Mouse (Mus musculus): ENCODE measurements around the gene Plg. TPM values are rescaled to one million over a fixed set of nuclear protein-coding genes. Genes with fewer than 3 reads are reported as not detected.

The Plg gene
- polyA plus RNA-seq, 1 experiment, result not detected

DNA sequence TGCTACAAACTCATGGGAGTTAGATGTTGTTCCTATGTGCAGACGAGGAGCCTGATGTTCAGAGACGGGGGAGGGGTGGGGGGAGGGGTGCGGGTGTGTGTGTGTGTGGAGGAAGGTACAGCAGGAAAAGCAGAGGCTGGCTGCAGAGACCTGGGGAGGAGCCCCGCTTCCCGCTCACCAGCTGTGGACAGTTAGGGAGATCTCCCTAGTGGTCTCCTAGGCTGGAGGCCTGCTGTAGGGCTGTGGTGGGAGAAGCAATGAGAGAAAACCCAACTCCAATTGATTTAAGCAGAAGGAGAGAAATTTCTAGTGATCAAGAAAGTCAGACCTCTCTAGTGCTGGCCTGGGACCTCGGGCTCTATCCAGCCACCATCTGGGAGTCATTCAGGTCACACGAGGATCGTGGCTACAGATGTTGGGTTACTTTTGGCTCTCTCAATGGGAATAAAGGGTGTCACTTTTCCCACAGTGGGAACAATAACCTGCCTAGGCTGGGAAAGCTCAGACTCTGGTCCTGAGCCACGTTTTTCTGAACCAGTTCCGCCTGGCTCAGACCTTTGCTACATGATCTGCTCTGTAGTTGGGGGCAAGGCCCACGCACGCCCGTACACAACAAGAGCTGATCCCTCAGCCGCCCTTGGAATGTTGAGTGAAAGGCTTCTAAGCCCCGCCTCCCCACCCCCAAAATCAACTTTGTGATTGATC lies 36.8 kb downstream of the Plg start:
- TF ChIP-seq CTCF (IDR thresholded peaks at IDR 0.05; ENCODE audit: low read depth, low read length) (no peak), POLR2A (IDR thresholded peaks at IDR 0.05; ENCODE audit: borderline replicate concordance, low read depth, low read length) (no peak)
- H3K27ac ChIP-seq (ENCODE audit: insufficient read depth, low read depth, low read length), result no peak overlapping the region
- H3K4me3 ChIP-seq (ENCODE audit: insufficient read depth, low read length), result no peak overlapping the region
- H3K4me1 ChIP-seq (ENCODE audit: control insufficient read depth, insufficient read depth, low read length), result no peaks in the 10 kb centered on the region

- Histone ChIP-seq H3K4me3 (ENCODE audit: insufficient read depth, low read length) (no peak overlapping the region), H3K4me1 (ENCODE audit: control insufficient read depth, insufficient read depth, low read length) (no peaks in the 10 kb centered on the region), H3K27ac (ENCODE audit: insufficient read depth, low read depth, low read length) (no peak overlapping the region)
- TF ChIP-seq CTCF (IDR thresholded peaks at IDR 0.05; ENCODE audit: low read depth, low read length), result no peak
- no peak for TF ChIP-seq POLR2A (IDR thresholded peaks at IDR 0.05; ENCODE audit: borderline replicate concordance, low read depth, low read length)
Observed at GRCm38 (mm10) chr17:12415741-12416140, 37.3 kb downstream of the Plg start.

- Histone ChIP-seq H3K27ac (ENCODE audit: insufficient read depth, low read depth, low read length) (no peak overlapping the region), H3K4me1 (ENCODE audit: control insufficient read depth, insufficient read depth, low read length) (no peaks in the 10 kb centered on the region), H3K4me3 (ENCODE audit: insufficient read depth, low read length) (no peak overlapping the region)
- peak; percentile 71 for TF ChIP-seq CTCF (IDR thresholded peaks at IDR 0.05; ENCODE audit: low read depth, low read length)
- TF ChIP-seq POLR2A (IDR thresholded peaks at IDR 0.05; ENCODE audit: borderline replicate concordance, low read depth, low read length), result no peak
Observed at GRCm38 (mm10) chr17:12416250-12416895, 38.0 kb downstream of the Plg start.

GRCm38 (mm10) chr17:12419491-12420079 lies 41.2 kb downstream of the Plg start:
- Histone ChIP-seq H3K4me1 (ENCODE audit: control insufficient read depth, insufficient read depth, low read length) (no peaks in the 10 kb centered on the region), H3K27ac (ENCODE audit: insufficient read depth, low read depth, low read length) (no peak overlapping the region), H3K4me3 (ENCODE audit: insufficient read depth, low read length) (no peak overlapping the region)
- no peak for TF ChIP-seq CTCF (IDR thresholded peaks at IDR 0.05; ENCODE audit: low read depth, low read length)
- TF ChIP-seq POLR2A (IDR thresholded peaks at IDR 0.05; ENCODE audit: borderline replicate concordance, low read depth, low read length), result no peak

DNA sequence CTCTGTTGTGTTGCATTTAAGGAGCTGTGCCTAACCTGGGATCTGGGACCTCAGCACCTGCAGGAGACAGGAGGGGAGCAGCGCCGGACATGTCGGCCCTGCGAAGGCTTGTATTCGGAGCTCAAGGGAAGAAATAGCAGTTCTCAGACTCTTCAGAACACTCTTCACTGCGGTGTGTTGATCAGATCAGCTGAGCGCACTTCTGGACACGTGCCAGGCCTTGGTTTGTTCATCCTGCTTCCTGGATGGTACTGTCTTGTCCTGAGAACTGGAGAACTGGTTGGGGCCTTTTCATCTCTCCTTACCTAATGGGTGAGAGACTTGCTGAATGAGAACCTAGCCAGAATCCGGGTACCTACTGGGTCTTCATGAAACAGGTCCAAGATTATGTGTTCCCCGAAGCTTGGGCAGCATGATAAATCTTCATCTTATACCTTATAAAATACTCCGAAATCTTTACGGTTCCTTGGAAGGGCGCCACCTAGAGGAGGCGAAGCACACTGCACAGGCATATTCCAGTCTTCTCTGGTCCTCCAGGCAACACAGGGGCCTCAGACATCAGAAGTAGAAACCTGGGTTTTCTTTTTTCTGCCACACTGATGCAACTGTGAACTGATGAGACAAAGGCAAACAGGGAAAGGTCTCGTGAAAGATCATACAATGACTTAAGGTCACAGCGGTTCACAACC lies 42.6 kb downstream of the Plg start:
- TF ChIP-seq CTCF (IDR thresholded peaks at IDR 0.05; ENCODE audit: low read depth, low read length), result peak; percentile 41
- TF ChIP-seq POLR2A (IDR thresholded peaks at IDR 0.05; ENCODE audit: borderline replicate concordance, low read depth, low read length), result no peak
- Histone ChIP-seq H3K27ac (ENCODE audit: insufficient read depth, low read depth, low read length) (no peak overlapping the region), H3K4me1 (ENCODE audit: control insufficient read depth, insufficient read depth, low read length) (no peaks in the 10 kb centered on the region), H3K4me3 (ENCODE audit: insufficient read depth, low read length) (no peak overlapping the region)

- no peak overlapping the region for H3K27ac ChIP-seq (ENCODE audit: insufficient read depth, low read depth, low read length)
- no peak overlapping the region for H3K4me3 ChIP-seq (ENCODE audit: insufficient read depth, low read length)
- TF ChIP-seq CTCF (IDR thresholded peaks at IDR 0.05; ENCODE audit: low read depth, low read length) (no peak), POLR2A (IDR thresholded peaks at IDR 0.05; ENCODE audit: borderline replicate concordance, low read depth, low read length) (no peak)
- no peaks in the 10 kb centered on the region for H3K4me1 ChIP-seq (ENCODE audit: control insufficient read depth, insufficient read depth, low read length)
Observed at GRCm38 (mm10) chr17:12422143-12422542, 43.7 kb downstream of the Plg start.

- no peaks in the 10 kb centered on the region for H3K4me1 ChIP-seq (ENCODE audit: control insufficient read depth, insufficient read depth, low read length)
- TF ChIP-seq POLR2A (IDR thresholded peaks at IDR 0.05; ENCODE audit: borderline replicate concordance, low read depth, low read length), result no peak
- no peak overlapping the region for H3K4me3 ChIP-seq (ENCODE audit: insufficient read depth, low read length)
- H3K27ac ChIP-seq (ENCODE audit: insufficient read depth, low read depth, low read length), result no peak overlapping the region
Observed at GRCm38 (mm10) chr17:12427156-12427555, 48.7 kb downstream of the Plg start.

- Histone ChIP-seq H3K4me1 (ENCODE audit: control insufficient read depth, insufficient read depth, low read length) (no peaks in the 10 kb centered on the region), H3K4me3 (ENCODE audit: insufficient read depth, low read length) (no peak overlapping the region)
- no peak for TF ChIP-seq CTCF (IDR thresholded peaks at IDR 0.05; ENCODE audit: low read depth, low read length)
- no peak for TF ChIP-seq POLR2A (IDR thresholded peaks at IDR 0.05; ENCODE audit: borderline replicate concordance, low read depth, low read length)
Observed at GRCm38 (mm10) chr17:12428369-12428768, 50.0 kb downstream of the Plg start.

DNA sequence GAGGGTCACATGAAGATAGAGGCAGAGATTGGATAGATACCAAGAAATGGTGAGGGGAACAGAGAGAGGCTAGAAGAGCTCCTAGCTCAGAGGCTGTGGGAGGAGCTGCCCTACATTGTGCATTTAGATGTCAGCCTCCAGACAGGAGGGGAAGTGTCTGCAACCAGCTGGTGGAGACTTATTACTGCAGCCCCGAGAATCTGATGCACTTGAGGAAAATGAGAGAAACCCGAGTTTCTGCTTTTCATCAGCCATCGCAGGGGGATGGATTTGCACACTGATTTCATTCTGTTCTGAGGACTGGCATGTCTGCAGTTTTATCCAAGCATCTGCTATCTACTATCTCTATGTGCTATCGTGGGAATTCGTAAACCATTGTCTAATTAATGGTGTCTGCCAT lies 53.3 kb downstream of the Plg start:
- no peak overlapping the region for H3K4me3 ChIP-seq (ENCODE audit: insufficient read depth, low read length)
- H3K4me1 ChIP-seq (ENCODE audit: control insufficient read depth, insufficient read depth, low read length), result no peaks in the 10 kb centered on the region
- no peak for TF ChIP-seq POLR2A (IDR thresholded peaks at IDR 0.05; ENCODE audit: borderline replicate concordance, low read depth, low read length)
- TF ChIP-seq CTCF (IDR thresholded peaks at IDR 0.05; ENCODE audit: low read depth, low read length), result no peak
- no peak overlapping the region for H3K27ac ChIP-seq (ENCODE audit: insufficient read depth, low read depth, low read length)

More at GRCm38 (mm10) chr17:12428369-12428768, 50.0 kb downstream of the Plg start:
- no peak overlapping the region for H3K27ac ChIP-seq (ENCODE audit: insufficient read depth, low read depth, low read length)

All from bone marrow macrophage, adult 2 months (primary cell).